Mouse (Mus musculus) layer of hippocampus, adult 9-10 months (tissue): ENCODE results near the gene Ajuba.

Experiments used
- DNase-seq: peaks from one replicate; pipeline ENCODE4 v3.0.0; 2022; ENCODE audit warnings: low spot score

The Ajuba gene

DNA sequence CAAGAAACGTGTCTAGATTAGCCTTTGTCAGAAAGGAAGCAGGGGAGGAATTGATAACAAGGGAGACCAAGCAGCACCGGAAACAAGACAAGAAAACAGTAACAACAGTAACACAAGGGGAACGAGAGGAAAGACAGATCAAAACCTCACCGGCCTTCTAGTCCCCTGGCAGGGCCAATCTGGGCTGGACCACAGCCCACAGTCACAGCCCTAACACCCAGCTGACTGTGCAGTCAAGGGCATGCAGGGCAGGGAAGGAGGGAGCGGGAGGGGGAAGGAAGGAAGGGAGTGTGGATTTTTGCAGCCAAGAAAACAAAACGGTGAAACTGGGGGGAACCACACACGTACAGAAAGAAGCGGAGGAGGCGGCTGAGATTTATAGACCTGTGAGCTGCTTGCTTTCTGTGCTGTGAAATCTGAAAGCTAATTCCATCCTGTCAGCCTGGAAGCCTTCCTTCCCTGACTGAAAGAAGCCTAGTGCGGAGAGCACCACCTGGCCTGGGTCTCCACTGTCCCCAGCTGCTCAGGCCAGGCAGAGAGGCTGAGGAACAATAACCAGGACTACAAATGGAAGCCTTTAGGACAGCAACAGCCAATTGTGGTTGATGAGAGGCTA, 15.1 kb upstream of the Ajuba start:
- DNase-seq: no peak

DNA sequence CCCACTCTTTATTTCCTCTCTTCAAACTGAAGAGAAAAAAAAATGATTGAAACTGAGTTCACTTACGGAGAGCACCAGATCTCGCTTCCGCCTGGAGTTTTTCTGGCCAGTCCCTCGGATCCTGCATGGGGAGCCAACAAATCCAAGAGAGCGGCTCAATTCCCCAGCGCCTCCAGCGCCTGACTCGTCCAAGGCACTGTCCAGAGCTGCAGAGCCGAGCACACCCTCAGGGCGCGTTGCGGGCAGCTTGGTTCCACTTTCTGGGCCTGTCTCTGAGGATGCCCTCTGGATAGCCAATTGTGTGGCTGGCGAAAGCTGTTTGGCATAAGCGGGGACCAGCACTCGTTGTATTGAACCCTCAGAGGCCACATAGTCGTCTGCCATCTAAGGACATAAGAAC, 13.7 kb upstream of the Ajuba start:
- DNase-seq: no peak

- DNase-seq: no peak
Measured at GRCm38 (mm10) chr14:54583681-54584338, 6.5 kb upstream of the Ajuba start.

GRCm38 (mm10) chr14:54582536-54582935, 5.2 kb upstream of the Ajuba start:
- DNase-seq: no peak

DNA sequence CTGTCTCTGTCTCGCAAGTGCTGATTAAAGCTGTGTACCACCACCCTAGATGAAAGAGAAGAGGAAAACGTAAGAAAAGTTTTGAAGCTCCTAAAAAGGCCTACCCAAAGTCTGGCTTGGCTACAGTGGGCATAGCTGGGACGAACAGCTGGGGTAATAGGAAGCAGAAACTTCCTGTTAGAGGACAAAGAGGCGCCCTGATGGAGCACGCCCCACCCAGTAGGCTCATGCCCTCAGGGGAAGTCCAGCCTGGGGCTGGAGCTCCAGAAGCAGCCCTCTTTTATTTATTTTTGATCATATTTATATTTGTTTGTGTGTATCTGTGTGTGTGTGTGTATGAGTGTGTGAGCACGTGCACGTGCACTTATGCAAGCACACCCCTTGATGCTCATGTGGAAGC, 2.3 kb upstream of the Ajuba start:
- DNase-seq: no peak

GRCm38 (mm10) chr14:54578063-54578462, 705 bp upstream of the Ajuba start:
- DNase-seq: no peak

DNA sequence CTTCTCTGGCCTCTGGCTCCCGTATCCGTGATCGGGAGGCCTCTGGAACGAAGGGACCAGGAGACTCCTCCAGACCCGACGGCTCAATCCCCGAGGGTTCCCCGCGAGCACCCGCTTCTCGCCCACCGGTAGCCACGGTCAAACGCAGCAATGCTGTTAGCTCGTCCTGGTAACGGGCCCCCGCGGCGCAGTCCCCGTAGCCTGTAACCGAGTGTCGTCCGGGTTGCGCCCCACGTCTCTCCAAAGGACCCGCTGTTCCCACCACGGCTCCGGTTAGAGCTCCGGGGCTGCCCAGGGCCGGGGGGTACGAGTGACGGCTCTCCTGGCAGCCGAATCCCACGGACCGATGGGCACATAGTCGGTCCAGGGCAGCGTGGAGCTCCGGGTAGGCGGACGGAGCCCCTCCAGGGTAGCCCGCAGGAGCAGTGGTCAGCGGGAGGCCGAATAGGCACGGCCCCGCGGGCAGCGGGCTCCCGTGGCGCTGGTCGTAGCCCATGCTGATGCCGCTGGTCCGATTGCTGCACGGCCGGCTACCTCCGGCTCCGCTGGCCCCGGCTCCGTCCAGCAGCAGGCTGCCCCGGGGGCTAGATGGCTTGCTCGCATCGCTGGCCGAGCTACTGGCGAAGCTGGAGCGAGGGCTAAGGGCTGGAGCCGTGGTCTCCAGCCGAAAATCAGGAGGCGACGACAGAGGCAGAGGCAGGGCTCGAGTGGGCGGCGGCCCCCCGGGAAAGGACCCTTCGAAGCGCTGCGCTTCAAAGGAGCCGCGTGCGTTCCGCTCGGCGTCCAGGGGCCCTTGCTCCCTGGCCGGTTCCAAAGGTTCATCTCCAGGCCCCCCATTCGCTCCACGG, 893 bp downstream of the Ajuba start:
- no peak for DNase-seq

DNA sequence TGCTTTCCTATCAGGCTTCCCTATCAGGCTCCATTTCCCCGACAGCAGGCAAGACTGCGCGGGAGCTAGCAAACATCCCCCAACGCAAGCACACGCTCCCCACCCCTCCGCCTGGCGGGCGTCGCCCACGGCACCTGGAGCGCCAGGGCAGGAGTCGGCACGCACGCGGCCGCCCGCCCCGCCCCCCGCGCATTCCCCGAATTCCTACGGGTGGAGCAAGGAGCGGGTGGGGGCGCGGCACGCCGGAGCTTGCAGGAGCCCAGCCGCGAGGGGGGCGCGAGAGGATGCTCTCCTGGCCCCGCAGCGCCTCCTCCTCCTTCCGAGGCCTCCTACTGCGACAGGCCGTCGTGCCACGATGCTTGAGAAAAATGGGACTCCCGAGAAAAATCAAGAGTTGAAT, 1.7 kb downstream of the Ajuba start:
- no peak for DNase-seq

- no peak for DNase-seq
Measured at GRCm38 (mm10) chr14:54575031-54575430, 2.3 kb downstream of the Ajuba start.

GRCm38 (mm10) chr14:54574253-54574652, 3.1 kb downstream of the Ajuba start:
- no peak for DNase-seq

DNA sequence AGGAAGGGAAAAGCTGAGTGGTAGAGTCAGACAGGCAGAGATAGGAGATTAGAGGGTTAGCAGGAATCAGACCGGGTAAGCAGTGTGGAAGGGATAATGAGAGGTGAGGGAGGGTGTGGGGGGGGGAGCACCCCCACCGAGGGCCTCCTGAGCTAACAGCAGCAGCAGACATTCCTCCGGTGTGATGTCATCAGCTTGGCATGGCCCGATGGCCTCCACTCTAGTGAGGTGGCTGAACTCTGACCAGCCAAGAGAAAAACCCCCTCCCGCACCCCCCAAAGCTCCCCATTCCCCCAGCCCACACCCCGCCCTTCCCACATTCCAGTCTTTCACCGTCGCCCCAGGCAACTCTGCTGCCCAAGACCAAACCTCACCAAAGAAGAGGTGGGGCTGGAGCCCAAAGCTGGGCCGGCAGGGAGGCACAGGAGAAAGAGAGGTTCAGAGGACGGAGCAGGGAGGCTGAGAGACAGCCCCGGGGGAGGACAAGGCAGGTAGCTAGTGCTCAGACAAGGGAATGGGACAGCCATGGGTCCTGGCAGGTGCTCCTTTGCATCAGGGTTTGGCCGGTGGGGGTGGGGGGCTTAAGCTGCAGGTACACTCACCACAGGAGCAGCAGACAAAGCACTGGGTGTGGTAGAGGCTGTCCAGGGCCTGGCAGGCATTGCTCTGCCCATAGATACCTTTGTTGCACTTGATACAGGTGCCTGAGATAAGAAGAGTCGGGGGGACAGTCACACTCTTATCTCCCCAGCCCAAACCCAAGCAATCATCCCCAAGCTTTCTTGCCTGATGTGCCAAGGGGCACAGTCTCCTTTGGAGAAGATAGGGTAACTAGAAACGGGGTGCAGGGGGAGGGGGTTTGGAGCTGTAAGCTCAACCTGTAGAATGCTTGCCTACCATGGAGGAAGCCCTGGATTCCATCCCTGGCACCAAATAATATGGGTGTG, 4.3 kb downstream of the Ajuba start:
- no peak for DNase-seq

GRCm38 (mm10) chr14:54572122-54572521, 5.2 kb downstream of the Ajuba start:
- no peak for DNase-seq

GRCm38 (mm10) chr14:54569451-54570392, 7.6 kb downstream of the Ajuba start:
- no peak for DNase-seq

DNA sequence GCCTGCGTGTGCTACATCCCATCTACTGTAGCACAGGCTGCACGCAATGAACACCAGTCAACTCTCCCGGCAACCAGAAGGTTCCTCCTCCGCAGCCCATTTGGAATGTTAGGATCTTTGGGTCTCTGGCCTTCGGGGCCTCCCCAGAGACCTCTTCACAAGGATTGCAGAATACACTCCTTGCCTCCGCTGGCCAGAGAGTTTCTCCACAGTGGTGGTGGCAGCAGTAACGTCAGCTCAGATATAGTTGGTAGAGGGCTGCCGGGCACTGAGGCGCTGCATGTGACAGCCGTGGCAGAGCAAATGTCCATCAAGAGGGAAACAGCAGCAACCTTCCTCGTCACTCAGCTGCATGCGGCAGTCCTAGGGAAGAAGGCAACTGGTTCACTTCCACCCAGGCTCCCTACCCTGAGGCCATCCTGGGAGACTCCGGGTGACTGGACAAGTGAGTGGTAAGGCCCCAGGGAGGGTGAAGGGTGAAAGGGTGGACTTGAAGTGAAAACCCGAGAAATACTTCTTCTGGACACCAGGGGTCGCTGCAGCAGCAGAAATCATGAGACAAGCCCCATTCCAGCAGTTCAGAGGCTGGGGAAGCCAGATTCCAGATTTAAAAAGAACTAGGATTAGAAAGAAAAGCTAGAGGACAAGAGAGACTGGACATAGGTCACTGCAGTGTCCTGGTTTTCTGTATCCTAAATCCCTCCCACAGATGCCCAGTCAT, 8.5 kb downstream of the Ajuba start:
- peak; percentile 72 for DNase-seq

- DNase-seq: no peak
Measured at GRCm38 (mm10) chr14:54560527-54561242, 16.7 kb downstream of the Ajuba start.

- no peak for DNase-seq
Measured at GRCm38 (mm10) chr14:54557330-54557729, 20.0 kb downstream of the Ajuba start.

GRCm38 (mm10) chr14:54553975-54554769, 23.2 kb downstream of the Ajuba start, which contains the start of gene Haus4:
Gene Haus4, minus strand, starts transcription at chr14:54554616.
- DNase-seq: no peak

DNA sequence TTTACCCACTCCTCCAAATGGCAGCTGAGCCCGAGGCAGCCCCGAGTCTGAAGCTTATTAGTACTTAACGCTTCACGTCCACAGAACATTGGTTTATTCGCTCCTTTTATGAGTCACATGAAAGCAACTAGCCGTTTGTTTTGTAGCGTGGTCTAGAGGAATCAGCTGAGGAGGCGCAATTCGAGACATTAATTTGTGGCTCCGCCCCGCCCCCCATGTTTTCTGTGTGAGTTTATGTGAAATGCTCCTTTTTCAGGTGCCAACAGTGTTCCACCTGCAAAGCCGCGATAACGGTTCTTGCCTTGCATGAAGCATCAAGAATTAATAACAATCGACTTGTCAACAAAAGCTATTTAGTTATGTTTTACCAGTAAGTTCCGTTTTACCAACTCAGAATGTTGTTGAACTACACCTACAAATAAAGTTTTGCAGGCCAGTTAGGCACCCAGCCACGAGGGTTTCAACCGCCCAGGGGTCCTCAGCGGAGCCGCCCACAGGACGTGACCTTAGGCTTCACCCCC, 23.8 kb downstream of the Ajuba start:
- DNase-seq: no peak
